Mouse (Mus musculus): ENCODE measurements at regions not wholly inside any gene's neighbourhood (a gene's known extent, or its start where the extent isn't known, plus 50 kb on each side); places are given as distances from the start of the nearest gene placed in this dataset.
"Not testable (repeated sequence)": the region's sequence is repeated elsewhere in the genome, so short reads cannot be mapped to it uniquely, and the experiment has no call there.

GRCm38 (mm10) chr6:62889194-62889593 is 366.5 kb upstream of the Grid2 start:
- ChIA-PET POLR2A (interaction anchor here in 1 of 4 experiments (0.7 kb wide), 2 partner anchors 1069 to 1233 kb away, joined by 5 to 6 read pairs; no protein-coding TSS in a partner anchor), CTCF (interaction anchor here in 1 of 4 experiments (0.7 kb wide), 1 partner anchor 58 kb away, joined by 9 read pairs; no protein-coding TSS in a partner anchor)

- ChIA-PET CTCF (no interaction called here), POLR2A (no interaction called here)
Measured at GRCm38 (mm10) chr6:62912758-62913157, 342.9 kb upstream of the Grid2 start.

GRCm38 (mm10) chr6:62917059-62917458 is 338.6 kb upstream of the Grid2 start:
- CTCF ChIA-PET, POLR2A ChIA-PET: not testable (repeated sequence)

- ChIA-PET POLR2A (interaction anchor here in 1 of 4 experiments (0.7 kb wide), 1 partner anchor 656 kb away, joined by 3 read pairs; no protein-coding TSS in a partner anchor), CTCF (interaction anchor here in 1 of 4 experiments (0.9 kb wide), 1 partner anchor 15 kb away, joined by 3 read pairs; no protein-coding TSS in a partner anchor)
Measured at GRCm38 (mm10) chr6:62917956-62918355, 337.7 kb upstream of the Grid2 start.

- ChIA-PET CTCF (no interaction called here), POLR2A (no interaction called here)
Measured at GRCm38 (mm10) chr6:62919092-62919491, 336.6 kb upstream of the Grid2 start.

Measured in embryonic stem cell, embryonic (primary cell).